Mouse (Mus musculus): ENCODE results near the gene Ugt2a2. TPM values are rescaled to one million over a fixed set of nuclear protein-coding genes. Genes with fewer than 3 reads are reported as not detected.
"Not testable (repeated sequence)": the region's sequence is repeated elsewhere in the genome, so short reads cannot be mapped to it uniquely, and the experiment has no call there.

The Ugt2a2 gene
- not detected for polyA plus RNA-seq (2012; fragmentation: generic; extraction: Trizol)
- long read RNA-seq, experiment 1 = 0 reads
- long read RNA-seq, experiment 2 = 0 reads

DNA sequence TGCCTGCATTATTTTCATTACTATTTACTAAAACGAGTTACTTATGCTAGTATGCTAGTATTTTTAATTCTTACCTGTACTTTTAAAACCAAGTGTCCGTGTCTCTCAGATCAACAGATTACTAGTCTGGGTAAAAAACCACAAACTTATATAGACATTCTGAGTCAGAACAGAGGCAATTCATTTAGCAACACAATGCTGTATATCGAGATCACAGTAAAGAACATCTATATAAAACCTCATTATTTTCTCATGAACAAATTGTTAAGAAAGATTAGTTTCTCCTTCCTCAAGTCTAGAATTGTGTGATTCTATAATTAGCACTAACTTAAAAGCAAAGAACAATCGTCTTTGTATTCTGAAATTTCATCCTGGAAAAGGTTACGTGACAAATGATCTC, at the start of gene Ugt2a2:
Gene Ugt2a2, minus strand, starts transcription at position 101 of the 400 bp plus-strand sequence.
- no peaks in the 10 kb centered on the region for H3K36me3 ChIP-seq (ENCODE audit: control insufficient read depth, insufficient read depth)

DNA sequence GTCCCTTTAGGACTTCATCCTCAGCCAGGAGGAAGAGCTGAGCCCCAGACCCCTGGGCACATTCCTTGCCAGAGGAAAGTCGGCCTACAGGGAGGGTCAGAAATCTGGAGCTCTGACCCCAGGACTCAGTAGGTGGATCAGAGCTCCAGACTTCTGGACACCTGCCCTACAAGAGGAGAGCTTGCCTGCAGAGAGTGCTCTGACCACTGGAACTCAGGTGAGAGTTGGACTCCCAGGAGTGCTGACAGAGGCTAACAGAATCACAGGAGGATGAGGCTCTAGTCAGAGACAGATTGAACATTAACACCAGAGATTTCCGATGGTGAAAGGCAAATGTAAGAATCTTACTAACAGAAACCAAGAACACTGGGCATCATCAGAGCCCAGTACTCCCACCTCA, 41.5 kb upstream of the Ugt2a2 start:
- H3K27me3 ChIP-seq (ENCODE audit: control insufficient read depth, insufficient read depth, insufficient read length); H3K4me3 ChIP-seq (ENCODE audit: insufficient read depth, poor library complexity, severe bottlenecking); H3K79me2 ChIP-seq (ENCODE audit: control insufficient read depth, insufficient read depth); H3ac ChIP-seq (ENCODE audit: control insufficient read depth, insufficient read length, low read depth); H3K79me3 ChIP-seq (ENCODE audit: low read depth); H3K36me3 ChIP-seq (ENCODE audit: control insufficient read depth, insufficient read depth): not testable (repeated sequence)

More for the DNA sequence above, at the start of gene Ugt2a2:
- no peaks in the 10 kb centered on the region for H3K79me3 ChIP-seq (ENCODE audit: low read depth)
- H3ac ChIP-seq (ENCODE audit: control insufficient read depth, insufficient read length, low read depth) = no peak within 1 kb of the TSS
- H3K27me3 ChIP-seq (ENCODE audit: control insufficient read depth, insufficient read depth, insufficient read length) = no peaks in the 10 kb centered on the region
- H3K4me3 ChIP-seq (ENCODE audit: insufficient read depth, poor library complexity, severe bottlenecking) = no peak within 1 kb of the TSS
- TF ChIP-seq MYOD1 (IDR thresholded peaks at IDR 0.05; ENCODE audit: control insufficient read depth, insufficient read length, low read depth) = no peak
- TF ChIP-seq CTCF (IDR thresholded peaks at IDR 0.05; ENCODE audit: control insufficient read depth, insufficient read depth, insufficient read length) = no peak
- TF ChIP-seq MAX (IDR thresholded peaks at IDR 0.05) = no peak
- no peak for TF ChIP-seq USF1 (IDR thresholded peaks at IDR 0.05; ENCODE audit: low read depth)
- no peak for TF ChIP-seq FOSL1 (IDR thresholded peaks at IDR 0.05; ENCODE audit: insufficient read depth, low read length, poor library complexity, severe bottlenecking)
- TF ChIP-seq CEBPB (IDR thresholded peaks at IDR 0.05; ENCODE audit: low read depth) = no peak
- TF ChIP-seq MYOG (IDR thresholded peaks at IDR 0.05; ENCODE audit: control insufficient read depth, extremely low read depth, insufficient read length) = no peak
- no peaks in the 10 kb centered on the region for H3K79me2 ChIP-seq (ENCODE audit: control insufficient read depth, insufficient read depth)

DNA sequence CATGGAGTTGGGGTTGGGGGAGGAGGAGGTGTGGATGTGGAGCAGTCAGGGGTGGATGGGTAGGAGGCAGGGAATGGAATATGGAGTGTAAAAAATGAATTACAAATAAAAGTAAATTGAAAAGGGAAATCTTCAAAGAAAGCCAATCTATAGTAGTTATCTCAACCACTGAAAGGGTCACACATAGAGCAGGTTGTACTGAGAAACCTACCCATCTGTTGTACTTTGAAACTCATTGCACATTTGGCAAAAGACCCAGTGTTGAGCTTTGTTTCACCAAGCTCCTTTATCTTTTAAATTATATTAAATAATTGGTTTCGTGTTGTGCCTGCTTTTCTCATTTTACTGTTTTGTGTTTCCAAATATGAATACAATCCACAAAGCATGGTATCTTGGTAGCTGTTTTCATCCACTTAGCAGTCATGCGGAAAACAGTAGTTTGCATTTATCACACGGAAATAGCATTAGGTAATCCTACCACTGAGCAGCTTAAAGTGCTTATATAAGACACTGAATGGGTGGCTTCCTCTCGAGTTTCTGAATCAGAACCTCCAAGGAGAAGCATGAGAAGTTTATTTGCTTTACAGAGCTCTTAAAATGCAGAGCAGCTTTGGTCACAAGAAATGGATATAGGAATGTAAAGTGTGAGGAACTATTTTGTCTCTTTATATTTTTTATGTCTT, 23.9 kb upstream of the Ugt2a2 start:
- no peaks in the 10 kb centered on the region for H3K79me2 ChIP-seq (ENCODE audit: control insufficient read depth, insufficient read depth)
- no peak overlapping the region for H3ac ChIP-seq (ENCODE audit: control insufficient read depth, insufficient read length, low read depth)
- no peak overlapping the region for H3K4me3 ChIP-seq (ENCODE audit: insufficient read depth, poor library complexity, severe bottlenecking)
- no peak for TF ChIP-seq MYOD1 (IDR thresholded peaks at IDR 0.05; ENCODE audit: control insufficient read depth, insufficient read length, low read depth)
- no peak for TF ChIP-seq USF1 (IDR thresholded peaks at IDR 0.05; ENCODE audit: low read depth)
- no peak for TF ChIP-seq CEBPB (IDR thresholded peaks at IDR 0.05; ENCODE audit: low read depth)
- TF ChIP-seq FOSL1 (IDR thresholded peaks at IDR 0.05; ENCODE audit: insufficient read depth, low read length, poor library complexity, severe bottlenecking) = no peak
- no peak for TF ChIP-seq MAX (IDR thresholded peaks at IDR 0.05)
- TF ChIP-seq MYOG (IDR thresholded peaks at IDR 0.05; ENCODE audit: control insufficient read depth, extremely low read depth, insufficient read length) = no peak
- TF ChIP-seq CTCF (IDR thresholded peaks at IDR 0.05; ENCODE audit: control insufficient read depth, insufficient read depth, insufficient read length) = no peak
- H3K36me3 ChIP-seq (ENCODE audit: control insufficient read depth, insufficient read depth) = no peaks in the 10 kb centered on the region
- H3K27me3 ChIP-seq (ENCODE audit: control insufficient read depth, insufficient read depth, insufficient read length) = no peaks in the 10 kb centered on the region
- no peaks in the 10 kb centered on the region for H3K79me3 ChIP-seq (ENCODE audit: low read depth)

DNA sequence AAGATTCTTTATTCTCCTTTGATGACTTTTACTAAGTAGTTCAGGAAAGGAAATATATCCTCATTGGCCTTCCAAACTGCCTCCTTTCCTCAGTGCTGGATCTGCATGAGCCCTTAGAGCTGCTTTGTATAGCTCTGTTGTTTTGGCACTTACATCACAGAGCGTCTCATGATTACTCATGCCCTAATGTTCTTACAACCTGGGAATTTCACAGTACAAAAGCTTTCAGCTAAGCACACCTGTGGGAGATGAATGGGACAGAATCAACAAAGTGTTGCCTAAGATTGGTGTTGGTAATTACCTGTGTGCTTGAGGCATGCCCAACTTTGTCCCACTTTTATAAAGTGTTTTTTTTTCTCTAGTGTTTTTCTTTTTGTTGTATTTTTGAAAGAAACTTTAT, 20.6 kb upstream of the Ugt2a2 start:
- Histone ChIP-seq H3K27me3 (ENCODE audit: control insufficient read depth, insufficient read depth, insufficient read length) (no peaks in the 10 kb centered on the region), H3K36me3 (ENCODE audit: control insufficient read depth, insufficient read depth) (no peaks in the 10 kb centered on the region)

DNA sequence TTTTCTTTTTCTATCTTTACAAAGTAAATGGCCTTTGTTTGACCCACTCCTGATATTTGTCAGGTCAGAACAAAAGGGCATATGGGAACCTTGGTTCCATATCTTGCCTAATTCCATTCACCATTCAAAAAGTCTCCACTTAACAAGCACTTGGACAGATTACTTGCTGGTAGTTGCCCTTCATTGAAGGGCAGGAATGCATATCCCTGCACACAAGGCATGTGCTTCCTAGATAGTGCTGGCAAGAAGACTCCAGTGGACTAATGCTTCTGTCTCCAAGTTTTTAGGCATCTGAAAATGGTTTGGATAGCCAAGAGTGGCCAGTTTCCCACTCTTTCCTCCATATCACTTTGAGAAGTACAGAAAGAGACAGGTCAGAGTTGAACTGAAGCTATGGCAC, 17.3 kb upstream of the Ugt2a2 start:
- no peak for TF ChIP-seq USF1 (IDR thresholded peaks at IDR 0.05; ENCODE audit: low read depth)
- TF ChIP-seq MYOD1 (IDR thresholded peaks at IDR 0.05; ENCODE audit: control insufficient read depth, insufficient read length, low read depth) = no peak
- no peak for TF ChIP-seq CTCF (IDR thresholded peaks at IDR 0.05; ENCODE audit: control insufficient read depth, insufficient read depth, insufficient read length)
- TF ChIP-seq MAX (IDR thresholded peaks at IDR 0.05) = no peak
- no peak for TF ChIP-seq FOSL1 (IDR thresholded peaks at IDR 0.05; ENCODE audit: insufficient read depth, low read length, poor library complexity, severe bottlenecking)
- TF ChIP-seq MYOG (IDR thresholded peaks at IDR 0.05; ENCODE audit: control insufficient read depth, extremely low read depth, insufficient read length) = no peak
- no peaks in the 10 kb centered on the region for H3K36me3 ChIP-seq (ENCODE audit: control insufficient read depth, insufficient read depth)
- H3K4me3 ChIP-seq (ENCODE audit: insufficient read depth, poor library complexity, severe bottlenecking) = no peak overlapping the region
- no peaks in the 10 kb centered on the region for H3K79me3 ChIP-seq (ENCODE audit: low read depth)
- no peaks in the 10 kb centered on the region for H3K79me2 ChIP-seq (ENCODE audit: control insufficient read depth, insufficient read depth)
- no peak overlapping the region for H3ac ChIP-seq (ENCODE audit: control insufficient read depth, insufficient read length, low read depth)
- no peaks in the 10 kb centered on the region for H3K27me3 ChIP-seq (ENCODE audit: control insufficient read depth, insufficient read depth, insufficient read length)

More for the DNA sequence above, 20.6 kb upstream of the Ugt2a2 start:
- no peak overlapping the region for H3ac ChIP-seq (ENCODE audit: control insufficient read depth, insufficient read length, low read depth)
- no peaks in the 10 kb centered on the region for H3K79me2 ChIP-seq (ENCODE audit: control insufficient read depth, insufficient read depth)
- TF ChIP-seq MYOD1 (IDR thresholded peaks at IDR 0.05; ENCODE audit: control insufficient read depth, insufficient read length, low read depth) (no peak), MYOG (IDR thresholded peaks at IDR 0.05; ENCODE audit: control insufficient read depth, extremely low read depth, insufficient read length) (no peak), USF1 (IDR thresholded peaks at IDR 0.05; ENCODE audit: low read depth) (no peak), CTCF (IDR thresholded peaks at IDR 0.05; ENCODE audit: control insufficient read depth, insufficient read depth, insufficient read length) (no peak), CEBPB (IDR thresholded peaks at IDR 0.05; ENCODE audit: low read depth) (no peak), FOSL1 (IDR thresholded peaks at IDR 0.05; ENCODE audit: insufficient read depth, low read length, poor library complexity, severe bottlenecking) (no peak), MAX (IDR thresholded peaks at IDR 0.05) (no peak)
- H3K4me3 ChIP-seq (ENCODE audit: insufficient read depth, poor library complexity, severe bottlenecking) = no peak overlapping the region
- no peaks in the 10 kb centered on the region for H3K79me3 ChIP-seq (ENCODE audit: low read depth)

DNA sequence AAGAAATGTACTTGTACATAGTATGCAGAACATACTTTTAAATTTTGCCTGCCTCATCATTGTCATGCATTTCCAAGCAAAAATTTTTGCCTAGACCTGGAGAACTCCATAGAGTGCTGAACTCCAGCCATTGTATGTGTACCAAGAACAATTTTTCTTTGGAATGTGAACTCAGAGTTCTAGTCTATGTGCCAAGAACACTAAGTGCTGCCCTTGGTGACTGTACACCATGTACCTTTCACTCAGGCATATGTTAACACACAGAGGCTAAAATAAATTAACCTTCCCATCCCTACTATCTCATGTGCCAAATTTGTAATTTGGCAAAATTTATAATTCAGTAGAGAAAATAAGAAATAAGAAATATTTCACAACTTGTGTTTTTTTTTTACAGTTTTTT, 16.9 kb upstream of the Ugt2a2 start:
- Histone ChIP-seq H3K79me2 (ENCODE audit: control insufficient read depth, insufficient read depth) (no peaks in the 10 kb centered on the region), H3ac (ENCODE audit: control insufficient read depth, insufficient read length, low read depth) (no peak overlapping the region), H3K79me3 (ENCODE audit: low read depth) (no peaks in the 10 kb centered on the region), H3K36me3 (ENCODE audit: control insufficient read depth, insufficient read depth) (no peaks in the 10 kb centered on the region), H3K27me3 (ENCODE audit: control insufficient read depth, insufficient read depth, insufficient read length) (no peaks in the 10 kb centered on the region), H3K4me3 (ENCODE audit: insufficient read depth, poor library complexity, severe bottlenecking) (no peak overlapping the region)
- TF ChIP-seq USF1 (IDR thresholded peaks at IDR 0.05; ENCODE audit: low read depth) (no peak), FOSL1 (IDR thresholded peaks at IDR 0.05; ENCODE audit: insufficient read depth, low read length, poor library complexity, severe bottlenecking) (no peak), CTCF (IDR thresholded peaks at IDR 0.05; ENCODE audit: control insufficient read depth, insufficient read depth, insufficient read length) (no peak), MAX (IDR thresholded peaks at IDR 0.05) (no peak), CEBPB (IDR thresholded peaks at IDR 0.05; ENCODE audit: low read depth) (no peak), MYOD1 (IDR thresholded peaks at IDR 0.05; ENCODE audit: control insufficient read depth, insufficient read length, low read depth) (no peak), MYOG (IDR thresholded peaks at IDR 0.05; ENCODE audit: control insufficient read depth, extremely low read depth, insufficient read length) (no peak)

Measured in C2C12 (cell line).